Mouse (Mus musculus): ENCODE measurements around the gene Ilf2.

GRCm38 (mm10) chr3:90429576-90429975 lies 46.4 kb upstream of the Ilf2 start:
- TF ChIP-seq EP300 (IDR thresholded peaks at IDR 0.05; ENCODE audit: low read depth) (no peak), CTCF (IDR thresholded peaks at IDR 0.05; ENCODE audit: low read depth) (no peak)

Data from liver, postnatal 0 days (tissue).